Mouse (Mus musculus): ENCODE measurements around the gene Tecpr1.

Tecpr1 gene

GRCm38 (mm10) chr5:144251876-144252577 lies 28.6 kb upstream of the Tecpr1 start:
- DNase-seq = no peak

GRCm38 (mm10) chr5:144249871-144250270 lies 26.5 kb upstream of the Tecpr1 start:
- no peak for DNase-seq

GRCm38 (mm10) chr5:144247906-144248585 lies 24.6 kb upstream of the Tecpr1 start:
- no peak for DNase-seq

- no peak for DNase-seq
Measured at GRCm38 (mm10) chr5:144247307-144247706, 23.9 kb upstream of the Tecpr1 start.

- DNase-seq = peak; percentile 35
Measured at GRCm38 (mm10) chr5:144246669-144247068, 23.3 kb upstream of the Tecpr1 start.

- DNase-seq = no peak
Measured at GRCm38 (mm10) chr5:144245592-144245991, 22.2 kb upstream of the Tecpr1 start.

- DNase-seq = no peak
Measured at GRCm38 (mm10) chr5:144243901-144244487, 20.6 kb upstream of the Tecpr1 start, which contains the start of gene Bri3. Gene Bri3 (plus strand): TSS chr5:144244437.

- no peak for DNase-seq
Measured at GRCm38 (mm10) chr5:144238969-144239368, 15.6 kb upstream of the Tecpr1 start.

- no peak for DNase-seq
Measured at GRCm38 (mm10) chr5:144234714-144235113, 11.3 kb upstream of the Tecpr1 start.

- no peak for DNase-seq
Measured at GRCm38 (mm10) chr5:144234222-144234621, 10.8 kb upstream of the Tecpr1 start.

- DNase-seq = no peak
Measured at GRCm38 (mm10) chr5:144232531-144232930, 9.1 kb upstream of the Tecpr1 start.

- no peak for DNase-seq
Measured at GRCm38 (mm10) chr5:144231410-144231809, 8.0 kb upstream of the Tecpr1 start.

GRCm38 (mm10) chr5:144230216-144230615 lies 6.8 kb upstream of the Tecpr1 start:
- no peak for DNase-seq

GRCm38 (mm10) chr5:144226220-144226619 lies 2.8 kb upstream of the Tecpr1 start:
- no peak for DNase-seq

- DNase-seq = no peak
Measured at GRCm38 (mm10) chr5:144223899-144224816, 743 bp upstream of the Tecpr1 start.

GRCm38 (mm10) chr5:144222811-144223502 lies 458 bp downstream of the Tecpr1 start:
- DNase-seq = peak; percentile 79

- DNase-seq = no peak
Measured at GRCm38 (mm10) chr5:144221305-144221704, 2.1 kb downstream of the Tecpr1 start.

GRCm38 (mm10) chr5:144219936-144220335 lies 3.5 kb downstream of the Tecpr1 start:
- no peak for DNase-seq

- DNase-seq = peak; percentile 51
Measured at GRCm38 (mm10) chr5:144219306-144219705, 4.1 kb downstream of the Tecpr1 start.

GRCm38 (mm10) chr5:144218061-144218460 lies 5.4 kb downstream of the Tecpr1 start:
- no peak for DNase-seq

GRCm38 (mm10) chr5:144215992-144216391 lies 7.4 kb downstream of the Tecpr1 start:
- DNase-seq = no peak

GRCm38 (mm10) chr5:144214453-144214852 lies 9.0 kb downstream of the Tecpr1 start:
- DNase-seq = peak; percentile 79

Data from kidney, postnatal 10 days (tissue).